Mouse (Mus musculus) cortical plate, adult 2 months (tissue): ENCODE results near the gene Dnajc5g.

ENCODE experiments used
- CTCF ChIP-seq: fragments of 200-500 bp; IDR thresholded peaks from 2 replicates; pipeline ENCODE4 v1.5.1; 2011; ENCODE audit warnings: mild to moderate bottlenecking, control low read depth, low read length; ENCODE audit not compliant: insufficient read depth; ENCODE audit errors: extremely low read depth
- POLR2A ChIP-seq: fragments of 200-500 bp; IDR thresholded peaks from 2 replicates; pipeline ENCODE4 v1.6.1; 2011; ENCODE audit warnings: mild to moderate bottlenecking, low read length, control low read depth; ENCODE audit not compliant: insufficient read depth; ENCODE audit errors: extremely low read depth

- TF ChIP-seq CTCF = no peak
- TF ChIP-seq POLR2A = no peak
Observed at GRCm38 (mm10) chr5:31086606-31087005, 19.5 kb upstream of the Dnajc5g start.
